Mouse (Mus musculus): ENCODE results near the gene Otop3. TPM values are rescaled to one million over a fixed set of nuclear protein-coding genes. Genes with fewer than 3 reads are reported as not detected.
A peak's percentile ranks its signal among the peaks of the same experiment; 100 is the strongest.

Gene Otop3
- total and polyA plus RNA-seq, 2 experiments = not detected

GRCm38 (mm10) chr11:115373805-115374694, 39.5 kb downstream of the Otop3 start:
- peaks cover 3% of the 10 kb centered on the region; the same call in 1 of the 2 replicates for H3K4me1 ChIP-seq (ENCODE audit: control insufficient read depth, insufficient read depth, low read length)
- 2% methylated on average over 30 of the region's 30 CpGs for WGBS
- H3K27me3 ChIP-seq (ENCODE audit: control insufficient read depth, insufficient read depth, low read length) = no peaks in the 10 kb centered on the region
- H3K36me3 ChIP-seq (ENCODE audit: control insufficient read depth, insufficient read depth, low read length) = no peaks in the 10 kb centered on the region
- no peaks in the 10 kb centered on the region for H3K79me2 ChIP-seq (ENCODE audit: control insufficient read depth, insufficient read depth, low read length)
- no peak overlapping the region for H3K27ac ChIP-seq (replicated peaks; ENCODE audit: insufficient read depth, low read depth, low read length)
- peak overlapping the region; percentile 54 for H3K4me3 ChIP-seq (ENCODE audit: insufficient read depth, low read depth, low read length)
- peak; percentile 39 for DNase-seq (ENCODE audit: extremely low read depth, low read depth, low spot score)
- TF ChIP-seq CTCF (IDR thresholded peaks at IDR 0.05; ENCODE audit: low read depth, low read length) = no peak
- TF ChIP-seq POLR2A (IDR thresholded peaks at IDR 0.05; ENCODE audit: extremely low read depth, insufficient read depth, low read length) = no peak
- peak overlapping the region; percentile 26; the same call in 1 of the 2 replicates for H3K9ac ChIP-seq (ENCODE audit: low read depth, low read length)

GRCm38 (mm10) chr11:115374695-115375425, 40.3 kb downstream of the Otop3 start:
- DNase-seq (ENCODE audit: extremely low read depth, low read depth, low spot score) = no peak
- TF ChIP-seq CTCF (IDR thresholded peaks at IDR 0.05; ENCODE audit: low read depth, low read length) (no peak), POLR2A (IDR thresholded peaks at IDR 0.05; ENCODE audit: extremely low read depth, insufficient read depth, low read length) (no peak)
- Histone ChIP-seq H3K4me3 (ENCODE audit: insufficient read depth, low read depth, low read length) (no peak overlapping the region), H3K4me1 (ENCODE audit: control insufficient read depth, insufficient read depth, low read length) (peaks cover 3% of the 10 kb centered on the region; the same call in 1 of the 2 replicates), H3K27ac (replicated peaks; ENCODE audit: insufficient read depth, low read depth, low read length) (no peak overlapping the region), H3K79me2 (ENCODE audit: control insufficient read depth, insufficient read depth, low read length) (no peaks in the 10 kb centered on the region), H3K36me3 (ENCODE audit: control insufficient read depth, insufficient read depth, low read length) (no peaks in the 10 kb centered on the region), H3K9ac (ENCODE audit: low read depth, low read length) (no peak overlapping the region), H3K27me3 (ENCODE audit: control insufficient read depth, insufficient read depth, low read length) (no peaks in the 10 kb centered on the region)
- WGBS = 59% methylated on average over 12 of the region's 12 CpGs

- Histone ChIP-seq H3K9ac (ENCODE audit: low read depth, low read length) (no peak overlapping the region), H3K27me3 (ENCODE audit: control insufficient read depth, insufficient read depth, low read length) (no peaks in the 10 kb centered on the region), H3K27ac (replicated peaks; ENCODE audit: insufficient read depth, low read depth, low read length) (no peak overlapping the region), H3K36me3 (ENCODE audit: control insufficient read depth, insufficient read depth, low read length) (no peaks in the 10 kb centered on the region), H3K4me3 (ENCODE audit: insufficient read depth, low read depth, low read length) (no peak overlapping the region), H3K79me2 (ENCODE audit: control insufficient read depth, insufficient read depth, low read length) (no peaks in the 10 kb centered on the region), H3K4me1 (ENCODE audit: control insufficient read depth, insufficient read depth, low read length) (peaks cover 3% of the 10 kb centered on the region; the same call in 1 of the 2 replicates)
- 67% methylated on average over 7 of the region's 7 CpGs for WGBS
- TF ChIP-seq CTCF (IDR thresholded peaks at IDR 0.05; ENCODE audit: low read depth, low read length) (no peak), POLR2A (IDR thresholded peaks at IDR 0.05; ENCODE audit: extremely low read depth, insufficient read depth, low read length) (no peak)
- no peak for DNase-seq (ENCODE audit: extremely low read depth, low read depth, low spot score)
Measured at GRCm38 (mm10) chr11:115376722-115377121, 42.2 kb downstream of the Otop3 start.

GRCm38 (mm10) chr11:115377254-115377653, 42.7 kb downstream of the Otop3 start:
- TF ChIP-seq CTCF (IDR thresholded peaks at IDR 0.05; ENCODE audit: low read depth, low read length) = no peak
- Histone ChIP-seq H3K4me3 (ENCODE audit: insufficient read depth, low read depth, low read length) (no peak overlapping the region), H3K79me2 (ENCODE audit: control insufficient read depth, insufficient read depth, low read length) (no peaks in the 10 kb centered on the region), H3K27ac (replicated peaks; ENCODE audit: insufficient read depth, low read depth, low read length) (no peak overlapping the region), H3K9ac (ENCODE audit: low read depth, low read length) (no peak overlapping the region), H3K36me3 (ENCODE audit: control insufficient read depth, insufficient read depth, low read length) (no peaks in the 10 kb centered on the region), H3K27me3 (ENCODE audit: control insufficient read depth, insufficient read depth, low read length) (no peaks in the 10 kb centered on the region), H3K4me1 (ENCODE audit: control insufficient read depth, insufficient read depth, low read length) (peaks cover 3% of the 10 kb centered on the region; the same call in 1 of the 2 replicates)
- WGBS = 92% methylated on average over 4 of the region's 4 CpGs
- DNase-seq (ENCODE audit: extremely low read depth, low read depth, low spot score) = no peak

- Histone ChIP-seq H3K79me2 (ENCODE audit: control insufficient read depth, insufficient read depth, low read length) (no peaks in the 10 kb centered on the region), H3K4me1 (ENCODE audit: control insufficient read depth, insufficient read depth, low read length) (peaks cover 3% of the 10 kb centered on the region; the same call in 1 of the 2 replicates), H3K4me3 (ENCODE audit: insufficient read depth, low read depth, low read length) (no peak overlapping the region), H3K36me3 (ENCODE audit: control insufficient read depth, insufficient read depth, low read length) (no peaks in the 10 kb centered on the region), H3K27ac (replicated peaks; ENCODE audit: insufficient read depth, low read depth, low read length) (no peak overlapping the region), H3K27me3 (ENCODE audit: control insufficient read depth, insufficient read depth, low read length) (no peaks in the 10 kb centered on the region), H3K9ac (ENCODE audit: low read depth, low read length) (no peak overlapping the region)
- TF ChIP-seq POLR2A (IDR thresholded peaks at IDR 0.05; ENCODE audit: extremely low read depth, insufficient read depth, low read length) = no peak
- TF ChIP-seq CTCF (IDR thresholded peaks at IDR 0.05; ENCODE audit: low read depth, low read length) = no peak
- DNase-seq (ENCODE audit: extremely low read depth, low read depth, low spot score) = no peak
- 92% methylated on average over 7 of the region's 7 CpGs for WGBS
Measured at GRCm38 (mm10) chr11:115377854-115378253, 43.3 kb downstream of the Otop3 start.
